Mouse (Mus musculus): Measurements from ENCODE around the gene Ifng. TPM values are rescaled to one million over a fixed set of nuclear protein-coding genes. Genes with fewer than 3 reads are reported as not detected.

Ifng gene
- polyA plus RNA-seq, 1 experiment = not detected

- no peak overlapping the region for H3K4me3 ChIP-seq (ENCODE audit: low read depth, low read length)
- no peak overlapping the region for H3K9ac ChIP-seq (ENCODE audit: low read depth, poor library complexity, severe bottlenecking)
- H3K9me3 ChIP-seq (replicated peaks; ENCODE audit: control insufficient read depth, insufficient read depth, low read length, poor library complexity, severe bottlenecking) = no peaks in the 10 kb centered on the region; the same call in 1 of the 2 replicates
- H3K36me3 ChIP-seq (ENCODE audit: control insufficient read depth, insufficient read depth, low read length, poor library complexity, severe bottlenecking) = no peaks in the 10 kb centered on the region
- H3K4me1 ChIP-seq (ENCODE audit: control insufficient read depth, insufficient read depth, low read length) = no peaks in the 10 kb centered on the region
- no peak overlapping the region for H3K27ac ChIP-seq (ENCODE audit: insufficient read depth, low read length)
- no peaks in the 10 kb centered on the region for H3K27me3 ChIP-seq (ENCODE audit: control insufficient read depth, insufficient read depth, low read length, poor library complexity, severe bottlenecking)
- TF ChIP-seq EP300 (IDR thresholded peaks at IDR 0.05; ENCODE audit: insufficient read depth, low read depth, low read length) = no peak
- TF ChIP-seq POLR2A (IDR thresholded peaks at IDR 0.05; ENCODE audit: insufficient read depth, low read length) = no peak
- TF ChIP-seq CTCF (IDR thresholded peaks at IDR 0.05; ENCODE audit: low read depth, low read length) = no peak
Observed at GRCm38 (mm10) chr10:118445978-118446377, 5.1 kb downstream of the Ifng start.

GRCm38 (mm10) chr10:118451747-118452146, 10.9 kb downstream of the Ifng start:
- H3K36me3 ChIP-seq (ENCODE audit: control insufficient read depth, insufficient read depth, low read length, poor library complexity, severe bottlenecking) = no peaks in the 10 kb centered on the region
- H3K9me3 ChIP-seq (replicated peaks; ENCODE audit: control insufficient read depth, insufficient read depth, low read length, poor library complexity, severe bottlenecking) = no peaks in the 10 kb centered on the region
- peaks cover 1% of the 10 kb centered on the region; the same call in 1 of the 2 replicates for H3K27me3 ChIP-seq (ENCODE audit: control insufficient read depth, insufficient read depth, low read length, poor library complexity, severe bottlenecking)
- H3K4me1 ChIP-seq (ENCODE audit: control insufficient read depth, insufficient read depth, low read length) = no peaks in the 10 kb centered on the region
- H3K27ac ChIP-seq (ENCODE audit: insufficient read depth, low read length) = no peak overlapping the region
- no peak overlapping the region for H3K4me3 ChIP-seq (ENCODE audit: low read depth, low read length)
- TF ChIP-seq POLR2A (IDR thresholded peaks at IDR 0.05; ENCODE audit: insufficient read depth, low read length) = no peak
- no peak for TF ChIP-seq EP300 (IDR thresholded peaks at IDR 0.05; ENCODE audit: insufficient read depth, low read depth, low read length)
- TF ChIP-seq CTCF (IDR thresholded peaks at IDR 0.05; ENCODE audit: low read depth, low read length) = no peak
- H3K9ac ChIP-seq (ENCODE audit: low read depth, poor library complexity, severe bottlenecking) = no peak overlapping the region

DNA sequence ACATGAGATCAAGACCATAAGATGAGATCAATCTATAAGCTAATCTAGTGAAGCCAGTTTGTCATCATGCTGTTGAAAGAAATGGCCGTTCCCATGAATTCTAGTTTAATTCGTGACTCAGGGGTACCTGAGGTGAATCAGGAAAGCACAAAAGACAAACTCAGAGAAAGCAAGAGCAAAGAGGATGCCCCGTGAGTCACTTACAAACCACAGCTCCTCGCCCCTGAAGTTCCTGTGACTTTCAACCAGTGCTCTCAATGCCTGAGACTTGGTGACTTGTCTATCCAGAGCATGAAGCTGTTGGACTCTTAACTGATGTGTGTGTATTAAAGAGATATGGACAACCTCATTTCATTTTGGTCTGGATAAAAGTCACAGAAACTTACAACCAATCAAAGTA, 17.9 kb downstream of the Ifng start:
- Histone ChIP-seq H3K9ac (ENCODE audit: low read depth, poor library complexity, severe bottlenecking) (no peak overlapping the region), H3K4me3 (ENCODE audit: low read depth, low read length) (no peak overlapping the region), H3K27me3 (ENCODE audit: control insufficient read depth, insufficient read depth, low read length, poor library complexity, severe bottlenecking) (no peaks in the 10 kb centered on the region), H3K36me3 (ENCODE audit: control insufficient read depth, insufficient read depth, low read length, poor library complexity, severe bottlenecking) (no peaks in the 10 kb centered on the region), H3K9me3 (replicated peaks; ENCODE audit: control insufficient read depth, insufficient read depth, low read length, poor library complexity, severe bottlenecking) (peaks cover 29% of the 10 kb centered on the region), H3K4me1 (ENCODE audit: control insufficient read depth, insufficient read depth, low read length) (peaks cover 2% of the 10 kb centered on the region), H3K27ac (ENCODE audit: insufficient read depth, low read length) (no peak overlapping the region)
- TF ChIP-seq POLR2A (IDR thresholded peaks at IDR 0.05; ENCODE audit: insufficient read depth, low read length) = no peak
- TF ChIP-seq CTCF (IDR thresholded peaks at IDR 0.05; ENCODE audit: low read depth, low read length) = no peak
- no peak for TF ChIP-seq EP300 (IDR thresholded peaks at IDR 0.05; ENCODE audit: insufficient read depth, low read depth, low read length)

DNA sequence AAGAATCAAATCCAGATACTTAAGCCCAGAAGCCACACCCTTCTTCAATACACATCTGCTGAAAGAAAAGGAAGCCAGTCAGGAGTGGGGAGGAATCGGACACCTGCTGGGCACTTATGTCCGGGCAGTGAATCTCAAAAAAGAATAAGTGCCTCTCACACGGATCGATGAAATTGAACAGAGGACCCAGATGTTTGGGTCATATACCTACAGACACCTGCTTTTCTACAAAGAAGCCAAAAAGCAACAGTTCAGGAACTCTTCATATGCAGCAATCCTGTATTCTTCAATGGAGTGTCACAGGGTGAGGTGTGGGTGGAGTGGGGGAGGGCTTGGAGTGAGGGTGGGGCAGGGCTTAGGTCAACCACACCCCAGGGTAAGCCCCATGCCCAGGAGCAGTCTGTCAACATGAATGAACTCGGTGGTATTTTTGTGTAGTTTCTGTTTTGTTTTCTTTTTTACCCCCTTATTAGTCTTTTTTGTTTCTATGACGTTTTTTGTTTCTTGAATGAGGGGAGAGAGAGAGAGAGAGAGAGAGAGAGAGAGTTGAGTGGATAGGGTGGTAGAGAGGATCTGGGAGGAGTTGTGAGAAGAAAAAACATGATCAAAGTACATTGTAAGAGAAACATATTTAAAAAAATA, 20.4 kb downstream of the Ifng start:
- H3K27me3 ChIP-seq (ENCODE audit: control insufficient read depth, insufficient read depth, low read length, poor library complexity, severe bottlenecking) = no peaks in the 10 kb centered on the region
- no peak overlapping the region; the same call in 1 of the 2 replicates for H3K27ac ChIP-seq (ENCODE audit: insufficient read depth, low read length)
- H3K4me3 ChIP-seq (ENCODE audit: low read depth, low read length) = no peak overlapping the region
- no peaks in the 10 kb centered on the region for H3K36me3 ChIP-seq (ENCODE audit: control insufficient read depth, insufficient read depth, low read length, poor library complexity, severe bottlenecking)
- no peak for TF ChIP-seq CTCF (IDR thresholded peaks at IDR 0.05; ENCODE audit: low read depth, low read length)
- 0 out of 2 replicates have a peak, but pooled peaks have one; percentile 28 for TF ChIP-seq EP300 (IDR thresholded peaks at IDR 0.05; ENCODE audit: insufficient read depth, low read depth, low read length)
- TF ChIP-seq POLR2A (IDR thresholded peaks at IDR 0.05; ENCODE audit: insufficient read depth, low read length) = no peak
- peaks cover 2% of the 10 kb centered on the region for H3K4me1 ChIP-seq (ENCODE audit: control insufficient read depth, insufficient read depth, low read length)
- H3K9ac ChIP-seq (ENCODE audit: low read depth, poor library complexity, severe bottlenecking) = no peak overlapping the region
- peaks cover 31% of the 10 kb centered on the region for H3K9me3 ChIP-seq (replicated peaks; ENCODE audit: control insufficient read depth, insufficient read depth, low read length, poor library complexity, severe bottlenecking)

DNA sequence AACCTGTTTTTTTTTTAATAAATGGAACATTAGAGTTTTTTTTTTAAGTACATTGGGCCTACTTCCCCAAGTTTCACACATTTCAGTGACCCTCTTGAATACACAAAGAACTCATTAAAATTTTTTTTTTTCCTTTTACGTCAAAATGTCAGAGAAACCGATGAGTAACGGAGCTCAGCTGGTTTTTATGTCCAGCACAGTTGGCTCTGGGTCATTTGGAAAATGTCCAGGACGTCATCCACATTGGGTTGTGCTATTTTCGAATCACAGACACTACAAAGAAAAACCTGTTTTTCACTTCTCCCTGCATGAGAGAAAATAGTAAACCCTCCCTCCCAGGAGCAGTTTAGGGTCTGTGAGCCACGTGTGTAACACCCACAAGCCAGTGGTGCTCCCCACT, 25.6 kb downstream of the Ifng start:
- H3K4me1 ChIP-seq (ENCODE audit: control insufficient read depth, insufficient read depth, low read length) = no peaks in the 10 kb centered on the region
- peaks cover 10% of the 10 kb centered on the region for H3K9me3 ChIP-seq (replicated peaks; ENCODE audit: control insufficient read depth, insufficient read depth, low read length, poor library complexity, severe bottlenecking)
- no peak overlapping the region for H3K9ac ChIP-seq (ENCODE audit: low read depth, poor library complexity, severe bottlenecking)
- H3K27me3 ChIP-seq (ENCODE audit: control insufficient read depth, insufficient read depth, low read length, poor library complexity, severe bottlenecking) = no peaks in the 10 kb centered on the region; the same call in 1 of the 2 replicates
- no peak overlapping the region for H3K4me3 ChIP-seq (ENCODE audit: low read depth, low read length)
- TF ChIP-seq CTCF (IDR thresholded peaks at IDR 0.05; ENCODE audit: low read depth, low read length) = no peak
- no peak for TF ChIP-seq POLR2A (IDR thresholded peaks at IDR 0.05; ENCODE audit: insufficient read depth, low read length)
- TF ChIP-seq EP300 (IDR thresholded peaks at IDR 0.05; ENCODE audit: insufficient read depth, low read depth, low read length) = no peak
- H3K27ac ChIP-seq (ENCODE audit: insufficient read depth, low read length) = no peak overlapping the region
- no peaks in the 10 kb centered on the region for H3K36me3 ChIP-seq (ENCODE audit: control insufficient read depth, insufficient read depth, low read length, poor library complexity, severe bottlenecking)

GRCm38 (mm10) chr10:118469047-118469446, 28.2 kb downstream of the Ifng start:
- TF ChIP-seq POLR2A (IDR thresholded peaks at IDR 0.05; ENCODE audit: insufficient read depth, low read length) = no peak
- no peak for TF ChIP-seq EP300 (IDR thresholded peaks at IDR 0.05; ENCODE audit: insufficient read depth, low read depth, low read length)
- no peak for TF ChIP-seq CTCF (IDR thresholded peaks at IDR 0.05; ENCODE audit: low read depth, low read length)
- Histone ChIP-seq H3K36me3 (ENCODE audit: control insufficient read depth, insufficient read depth, low read length, poor library complexity, severe bottlenecking) (no peaks in the 10 kb centered on the region), H3K4me3 (ENCODE audit: low read depth, low read length) (no peak overlapping the region), H3K9me3 (replicated peaks; ENCODE audit: control insufficient read depth, insufficient read depth, low read length, poor library complexity, severe bottlenecking) (no peaks in the 10 kb centered on the region; the same call in 1 of the 2 replicates), H3K9ac (ENCODE audit: low read depth, poor library complexity, severe bottlenecking) (no peak overlapping the region), H3K27ac (ENCODE audit: insufficient read depth, low read length) (no peak overlapping the region), H3K27me3 (ENCODE audit: control insufficient read depth, insufficient read depth, low read length, poor library complexity, severe bottlenecking) (no peaks in the 10 kb centered on the region; the same call in 1 of the 2 replicates), H3K4me1 (ENCODE audit: control insufficient read depth, insufficient read depth, low read length) (no peaks in the 10 kb centered on the region)
